Mouse (Mus musculus) lung, postnatal 0 days (tissue): Measurements from ENCODE around the gene Arhgap10.

Source experiments
- CTCF ChIP-seq: IDR thresholded peaks from 2 replicates; pipeline ENCODE4 v1.5.1; 2016; ENCODE audit warnings: antibody characterized with exemption, mild to moderate bottlenecking
- EP300 ChIP-seq: IDR thresholded peaks from 2 replicates; pipeline ENCODE4 v1.6.1; 2016; ENCODE audit warnings: antibody characterized with exemption, mild to moderate bottlenecking, control low read depth

- TF ChIP-seq CTCF = no peak
- no peak for TF ChIP-seq EP300
Measured at GRCm38 (mm10) chr8:77515786-77516185, 2.0 kb downstream of the Arhgap10 start.
